Mouse (Mus musculus) heart, embryonic 16.5 days (tissue): ENCODE measurements at regions not wholly inside any gene's neighbourhood (a gene's known extent, or its start where the extent isn't known, plus 50 kb on each side); places are given as distances from the start of the nearest gene placed in this dataset.

Experiments used
- ATAC-seq: fragments of 200-750 bp; cut with Nextera tagmentation; replicated peaks from 2 replicates; pipeline ENCODE4 v1.8.0; 2017; ENCODE audit warnings: moderate number of reproducible peaks; ENCODE audit not compliant: insufficient read depth, low FRiP score; ENCODE audit errors: extremely low read depth
- H3K27ac ChIP-seq: fragments of 300-500 bp; sonication (generic); 2 replicates; pipeline ENCODE4 v1.5.1; 2014; ENCODE audit warnings: mild to moderate bottlenecking, low read length, control low read depth, moderate library complexity
- H3K27me3 ChIP-seq: fragments of 300-500 bp; sonication (generic); 2 replicates; pipeline ENCODE4 v1.6.1; 2014; ENCODE audit warnings: low read length, mixed read lengths; ENCODE audit not compliant: control insufficient read depth, insufficient read depth
- H3K36me3 ChIP-seq: fragments of 300-500 bp; sonication (generic); 2 replicates; pipeline ENCODE4 v1.6.1; 2014; ENCODE audit not compliant: control insufficient read depth, insufficient read depth
- H3K4me1 ChIP-seq: fragments of 300-500 bp; sonication (generic); 2 replicates; pipeline ENCODE4 v1.6.1; 2014; ENCODE audit warnings: low read length, mixed read lengths; ENCODE audit not compliant: control insufficient read depth, insufficient read depth
- H3K4me2 ChIP-seq: fragments of 300-500 bp; sonication (generic); 2 replicates; pipeline ENCODE4 v1.6.1; 2014; ENCODE audit warnings: low read depth, mild to moderate bottlenecking, control low read depth, low read length
- H3K4me3 ChIP-seq: fragments of 300-500 bp; sonication (generic); 2 replicates; pipeline ENCODE4 v1.5.1; 2014; ENCODE audit warnings: mild to moderate bottlenecking, control low read depth, low read length
- H3K9ac ChIP-seq: fragments of 300-500 bp; sonication (generic); 2 replicates; pipeline ENCODE4 v1.6.1; 2014; ENCODE audit warnings: low read length, control low read depth
- H3K9me3 ChIP-seq: fragments of 300-500 bp; sonication (generic); replicated peaks from 2 replicates; pipeline ENCODE4 v1.6.1; 2016; ENCODE audit warnings: low read length; ENCODE audit not compliant: control insufficient read depth
- WGBS: fragments of 180-500 bp; shearing (Covaris S2); extraction: QIAGEN DNeasy Blood & Tissue Kit; methylation state at CpG from one replicate; pipeline ENCODE4 v1.1.7; 2014; 5-methylcytosine and 5-hydroxymethylcytosine counted together

DNA sequence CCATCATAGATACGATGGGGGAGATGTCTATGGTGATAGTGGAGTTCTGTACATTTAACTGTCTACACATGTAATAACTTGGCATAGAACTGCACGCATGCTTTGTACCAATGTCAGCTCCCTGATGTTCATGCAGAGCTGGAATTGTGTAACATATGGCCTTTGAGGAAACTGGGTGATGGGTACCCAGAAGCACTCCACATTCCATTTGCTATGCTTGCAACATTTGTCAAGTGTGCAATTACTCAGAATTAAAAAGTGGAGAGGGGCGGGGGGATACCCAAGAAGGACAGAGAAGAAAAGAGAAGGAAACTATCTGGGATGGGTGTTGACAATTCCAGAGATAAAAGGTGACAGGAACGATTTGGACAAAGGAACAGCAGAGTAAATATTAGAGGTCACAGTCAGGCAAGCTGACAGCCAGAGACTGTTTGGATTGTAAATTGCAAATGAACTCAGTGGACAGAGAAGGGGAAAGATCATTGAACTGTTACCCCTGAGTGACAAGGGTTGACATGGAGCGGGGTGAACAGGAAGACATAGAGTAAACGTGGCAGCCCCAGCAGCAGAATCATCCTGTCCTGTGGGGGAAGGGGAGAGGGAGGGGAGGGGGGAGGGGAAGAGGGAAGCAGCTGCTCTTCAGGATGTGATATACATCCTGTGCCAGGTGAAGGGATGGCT, 390.1 kb upstream of the Jarid2 start:
- Histone ChIP-seq H3K27ac (no peak overlapping the region), H3K4me3 (no peak overlapping the region), H3K27me3 (no peaks in the 10 kb centered on the region), H3K4me2 (no peak overlapping the region), H3K36me3 (no peaks in the 10 kb centered on the region), H3K9ac (no peak overlapping the region), H3K4me1 (peaks cover 8% of the 10 kb centered on the region), H3K9me3 (peaks cover 3% of the 10 kb centered on the region; the same call in 1 of the 2 replicates)
- ATAC-seq = no peak
- WGBS = 34% methylated on average over 6 of the region's 6 CpGs

GRCm38 (mm10) chr13:44345094-44345493, 384.2 kb upstream of the Jarid2 start:
- 87% methylated on average over 6 of the region's 6 CpGs for WGBS
- H3K27ac ChIP-seq = no peak overlapping the region
- H3K27me3 ChIP-seq = no peaks in the 10 kb centered on the region
- H3K36me3 ChIP-seq = no peaks in the 10 kb centered on the region
- no peaks in the 10 kb centered on the region for H3K4me1 ChIP-seq
- no peaks in the 10 kb centered on the region for H3K9me3 ChIP-seq
- no peak overlapping the region for H3K4me3 ChIP-seq
- no peak overlapping the region for H3K4me2 ChIP-seq
- no peak overlapping the region for H3K9ac ChIP-seq
- no peak for ATAC-seq

GRCm38 (mm10) chr13:44346636-44347035, 382.6 kb upstream of the Jarid2 start:
- Histone ChIP-seq H3K9ac (no peak overlapping the region), H3K36me3 (no peaks in the 10 kb centered on the region), H3K27me3 (no peaks in the 10 kb centered on the region), H3K4me1 (no peaks in the 10 kb centered on the region), H3K9me3 (no peaks in the 10 kb centered on the region), H3K4me2 (no peak overlapping the region), H3K27ac (no peak overlapping the region), H3K4me3 (no peak overlapping the region)
- no peak for ATAC-seq
- 72% methylated on average over 4 of the region's 4 CpGs for WGBS

DNA sequence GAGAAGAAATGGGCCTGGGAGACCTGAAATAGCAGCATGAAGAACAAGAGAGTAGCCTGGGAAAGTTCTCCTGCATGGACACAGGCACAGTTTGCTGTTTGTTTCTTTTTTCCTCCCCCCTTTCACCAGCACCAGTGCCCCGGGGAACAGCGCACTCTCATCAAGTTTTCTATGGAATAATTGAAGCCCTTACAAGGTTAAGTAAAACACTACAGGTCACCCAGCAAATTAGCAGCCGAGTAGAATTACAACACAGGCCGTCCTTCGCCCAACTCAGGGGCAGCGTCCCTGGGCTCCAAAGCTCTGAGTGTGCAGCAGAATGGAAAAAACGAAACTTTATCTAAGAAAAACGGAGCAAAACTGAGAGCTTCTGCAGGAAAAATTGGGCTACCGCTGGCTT, 381.6 kb upstream of the Jarid2 start:
- no peaks in the 10 kb centered on the region for H3K27me3 ChIP-seq
- H3K36me3 ChIP-seq = no peaks in the 10 kb centered on the region
- H3K9me3 ChIP-seq = no peaks in the 10 kb centered on the region
- no peak overlapping the region for H3K27ac ChIP-seq
- H3K9ac ChIP-seq = no peak overlapping the region
- ATAC-seq = no peak
- no peak overlapping the region for H3K4me3 ChIP-seq
- no peak overlapping the region for H3K4me2 ChIP-seq
- H3K4me1 ChIP-seq = no peaks in the 10 kb centered on the region
- WGBS = 62% methylated on average over 9 of the region's 9 CpGs

DNA sequence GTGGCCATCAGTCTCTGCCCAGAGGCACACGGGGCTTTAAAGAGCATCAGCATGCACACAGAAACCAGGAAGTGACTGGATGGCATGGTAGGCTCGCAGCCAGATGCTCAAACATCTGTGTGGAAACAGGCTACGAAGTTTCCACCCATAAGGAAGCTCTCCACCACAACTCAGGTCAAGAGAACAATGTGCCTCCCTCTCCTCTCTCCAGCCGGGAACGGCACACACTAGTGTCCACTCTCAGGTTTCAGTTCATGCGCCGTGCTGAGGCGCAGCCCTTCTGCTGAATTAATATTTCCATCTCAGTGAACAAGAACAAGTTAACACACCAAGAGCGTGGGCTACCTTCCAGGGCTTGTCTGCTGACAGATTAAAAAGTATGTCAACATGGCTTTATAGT, 375.4 kb upstream of the Jarid2 start:
- H3K4me2 ChIP-seq = peak overlapping the region; percentile 34; the same call in 1 of the 2 replicates
- H3K27ac ChIP-seq = no peak overlapping the region
- 44% methylated on average over 9 of the region's 9 CpGs for WGBS
- H3K9me3 ChIP-seq = no peaks in the 10 kb centered on the region
- peaks cover 12% of the 10 kb centered on the region for H3K4me1 ChIP-seq
- no peak overlapping the region for H3K9ac ChIP-seq
- no peak for ATAC-seq
- H3K4me3 ChIP-seq = no peak overlapping the region
- no peaks in the 10 kb centered on the region for H3K27me3 ChIP-seq
- H3K36me3 ChIP-seq = no peaks in the 10 kb centered on the region

GRCm38 (mm10) chr13:44355771-44356221, 373.5 kb upstream of the Jarid2 start:
- peak overlapping the region; percentile 63 for H3K27ac ChIP-seq
- no peaks in the 10 kb centered on the region for H3K27me3 ChIP-seq
- H3K4me1 ChIP-seq = peaks cover 12% of the 10 kb centered on the region
- H3K9ac ChIP-seq = peak overlapping the region; percentile 44
- peak overlapping the region; percentile 39 for H3K4me2 ChIP-seq
- 18% methylated on average over 12 of the region's 12 CpGs for WGBS
- ATAC-seq = peak; percentile 63
- 0 out of 2 replicates have a peak overlapping the region, but pooled peaks have one; percentile 4 for H3K4me3 ChIP-seq
- no peaks in the 10 kb centered on the region for H3K36me3 ChIP-seq
- H3K9me3 ChIP-seq = no peaks in the 10 kb centered on the region

GRCm38 (mm10) chr13:44356981-44357380, 372.3 kb upstream of the Jarid2 start:
- H3K27me3 ChIP-seq = no peaks in the 10 kb centered on the region

DNA sequence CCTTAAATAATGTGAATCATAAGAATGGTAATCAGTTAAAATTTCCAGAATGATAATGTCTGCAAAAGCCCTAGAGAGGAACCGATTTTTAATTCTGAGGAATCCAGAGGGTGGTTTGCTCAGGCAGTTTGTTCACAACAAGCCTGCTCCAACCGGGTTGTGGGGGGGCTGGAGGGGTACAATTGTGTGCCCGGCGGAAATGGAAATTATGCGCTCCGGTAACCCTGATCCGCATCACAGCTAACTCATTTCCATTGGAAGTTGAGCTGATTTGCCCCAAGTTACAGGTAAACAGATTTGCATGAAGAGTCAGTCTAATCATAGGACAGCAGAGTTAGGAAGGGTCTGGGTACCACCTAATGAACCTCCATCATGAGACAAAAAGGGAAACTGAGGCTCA, 369.9 kb upstream of the Jarid2 start:
- Histone ChIP-seq H3K27ac (no peak overlapping the region), H3K4me1 (peaks cover 15% of the 10 kb centered on the region), H3K9me3 (no peaks in the 10 kb centered on the region), H3K9ac (no peak overlapping the region), H3K36me3 (no peaks in the 10 kb centered on the region), H3K27me3 (no peaks in the 10 kb centered on the region), H3K4me2 (no peak overlapping the region), H3K4me3 (no peak overlapping the region)
- ATAC-seq = no peak
- WGBS = 83% methylated on average over 7 of the region's 7 CpGs

More at GRCm38 (mm10) chr13:44356981-44357380, 372.3 kb upstream of the Jarid2 start:
- H3K27ac ChIP-seq = no peak overlapping the region
- H3K4me3 ChIP-seq = no peak overlapping the region
- no peak for ATAC-seq
- 82% methylated on average over 11 of the region's 11 CpGs for WGBS
- no peaks in the 10 kb centered on the region for H3K9me3 ChIP-seq
- no peak overlapping the region for H3K4me2 ChIP-seq
- H3K36me3 ChIP-seq = no peaks in the 10 kb centered on the region
- H3K9ac ChIP-seq = no peak overlapping the region
- peaks cover 12% of the 10 kb centered on the region for H3K4me1 ChIP-seq

- no peak overlapping the region for H3K4me3 ChIP-seq
- H3K9ac ChIP-seq = no peak overlapping the region
- H3K27me3 ChIP-seq = no peaks in the 10 kb centered on the region
- H3K4me2 ChIP-seq = no peak overlapping the region
- H3K9me3 ChIP-seq = no peaks in the 10 kb centered on the region
- H3K4me1 ChIP-seq = peaks cover 15% of the 10 kb centered on the region
- no peak for ATAC-seq
- WGBS = 50% methylated on average over 5 of the region's 5 CpGs
- H3K27ac ChIP-seq = no peak overlapping the region
- no peaks in the 10 kb centered on the region for H3K36me3 ChIP-seq
Measured at GRCm38 (mm10) chr13:44360016-44360415, 369.3 kb upstream of the Jarid2 start.
